7 mouse cellular contexts compared by ENCODE assay signal in the genomic region with DNA sequence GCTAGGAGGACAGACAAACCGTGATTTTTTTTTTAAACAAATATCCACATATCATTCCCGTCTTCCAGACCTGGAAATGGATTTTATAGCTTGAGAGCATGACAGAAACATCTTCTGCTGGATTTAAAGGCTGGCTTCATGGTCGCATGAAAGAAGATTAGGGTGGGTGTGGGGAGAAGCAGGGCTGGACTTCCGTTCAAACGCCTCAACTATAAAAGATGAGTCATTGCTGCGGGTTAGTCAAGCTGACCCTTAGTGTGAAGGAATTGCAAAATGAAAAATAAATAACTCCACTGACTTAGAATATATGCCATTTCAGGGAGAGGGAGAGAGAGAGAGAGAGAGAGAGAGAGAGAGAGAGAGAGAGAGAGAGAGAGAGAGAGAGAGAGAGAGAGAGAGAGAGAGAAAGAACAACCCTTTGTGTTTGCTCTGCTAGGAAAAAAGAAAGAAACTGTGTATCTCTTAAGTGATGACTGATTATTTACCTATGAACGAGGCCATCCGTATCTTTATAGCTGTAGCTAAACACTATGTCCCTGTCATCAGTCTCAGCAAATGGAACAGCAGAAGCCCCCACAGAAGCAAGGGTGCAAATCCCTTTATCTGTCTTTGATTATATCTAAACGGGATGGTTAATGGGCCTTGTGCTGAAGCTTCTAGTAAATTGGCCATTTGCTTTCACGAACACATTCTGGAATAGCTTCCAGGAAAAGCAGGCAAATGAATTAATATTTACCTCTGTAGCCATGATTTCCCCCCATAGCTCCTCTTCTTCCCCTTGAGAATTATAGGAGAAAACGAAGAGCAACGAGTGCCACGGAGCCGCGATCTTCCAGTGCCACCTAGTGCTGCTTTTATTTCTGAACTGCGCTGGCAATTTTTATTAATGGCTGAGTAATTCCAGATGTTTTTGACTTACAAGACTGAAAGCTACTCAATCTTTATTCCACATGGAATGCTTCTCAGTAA.
DNase-seq lines count a peak whose midpoint lies in the region; ATAC-seq and TF ChIP-seq lines count a peak whose summit lies in the region.

No protein-coding gene starts in this region.

- no peaks in the 10 kb centered on the region for H3K27me3 ChIP-seq in heart, postnatal 0 days (ENCODE audit: control insufficient read depth, insufficient read depth, low read length)
- no peaks in the 10 kb centered on the region for H3K27me3 ChIP-seq in stomach, embryonic 15.5 days (replicated peaks)

- ATAC-seq in heart, postnatal 0 days (ENCODE audit: insufficient read depth, low read depth): no peak
- ATAC-seq in megakaryocyte progenitor cell, adult 5-6 weeks (replicated peaks; ENCODE audit: poor library complexity): peak; percentile 69
- no peak for ATAC-seq in stomach, embryonic 15.5 days (ENCODE audit: insufficient read depth, low FRiP score, low read depth)

- H3K4me2 ChIP-seq in heart, postnatal 0 days (ENCODE audit: low read depth, low read length): peak overlapping the region; percentile 43
- peak overlapping the region; percentile 40 for H3K4me2 ChIP-seq in stomach, embryonic 15.5 days

- no peak for TF ChIP-seq EP300 in heart, postnatal 0 days (IDR thresholded peaks at IDR 0.05; ENCODE audit: low read depth)

- no peaks in the 10 kb centered on the region for H3K4me1 ChIP-seq in heart, postnatal 0 days (ENCODE audit: control insufficient read depth, insufficient read depth)
- no peaks in the 10 kb centered on the region for H3K4me1 ChIP-seq in stomach, embryonic 15.5 days

- WGBS in heart, postnatal 0 days: 16% methylated on average over 16 of the region's 16 CpGs
- 12% methylated on average over 16 of the region's 16 CpGs for WGBS in stomach, embryonic 15.5 days

- peak; percentile 26 for DNase-seq in thymus, postnatal 14 days
- DNase-seq in thymus, adult 18-20 months: no peak
- peak; percentile 57 for DNase-seq in embryo, embryonic 9.5 days (ENCODE audit: extremely low spot score)
- peak; percentile 50 for DNase-seq in heart, postnatal 0 days (ENCODE audit: low spot score)
- peak; percentile 51 to 57 for DNase-seq in kidney, postnatal 4 days

- no peak overlapping the region for H3K27ac ChIP-seq in heart, postnatal 0 days (ENCODE audit: low read depth)
- no peak overlapping the region for H3K27ac ChIP-seq in stomach, embryonic 15.5 days

- no peak overlapping the region for H3K9ac ChIP-seq in heart, postnatal 0 days (replicated peaks; ENCODE audit: low read depth, low read length)
- no peak overlapping the region for H3K9ac ChIP-seq in stomach, embryonic 15.5 days

- H3K36me3 ChIP-seq in heart, postnatal 0 days (replicated peaks; ENCODE audit: control insufficient read depth, insufficient read depth, low read length): no peaks in the 10 kb centered on the region
- H3K36me3 ChIP-seq in stomach, embryonic 15.5 days: no peaks in the 10 kb centered on the region

- no peaks in the 10 kb centered on the region for H3K9me3 ChIP-seq in heart, postnatal 0 days (replicated peaks; ENCODE audit: control insufficient read depth, low read length)
- no peaks in the 10 kb centered on the region for H3K9me3 ChIP-seq in stomach, embryonic 15.5 days

- peak; percentile 73 for TF ChIP-seq CTCF in heart, postnatal 0 days (IDR thresholded peaks at IDR 0.05; ENCODE audit: low read depth)

- peak overlapping the region; percentile 12; the same call in 1 of the 2 replicates for H3K4me3 ChIP-seq in heart, postnatal 0 days (ENCODE audit: low read depth, low read length)
- H3K4me3 ChIP-seq in stomach, embryonic 15.5 days (replicated peaks): no peak overlapping the region; the same call in 1 of the 2 replicates

Comparison
In these comparisons a context has a peak if more than half of its experiments do, and no peak if none do; other contexts are left out.
1. DNase-seq: peak in thymus, postnatal 14 days (single experiment), embryo, embryonic 9.5 days (single experiment), heart, postnatal 0 days (single experiment) and kidney, postnatal 4 days (2 of 2); none in thymus, adult 18-20 months (0 of 2).